Mouse (Mus musculus): ENCODE results near the gene Apon. TPM values are rescaled to one million over a fixed set of nuclear protein-coding genes. Genes with fewer than 3 reads are reported as not detected.
"Not testable (repeated sequence)": the region's sequence is repeated elsewhere in the genome, so short reads cannot be mapped to it uniquely, and the experiment has no call there.

Apon gene
- total RNA-seq, 1 experiment from 2014 or later, result 0.46 TPM

DNA sequence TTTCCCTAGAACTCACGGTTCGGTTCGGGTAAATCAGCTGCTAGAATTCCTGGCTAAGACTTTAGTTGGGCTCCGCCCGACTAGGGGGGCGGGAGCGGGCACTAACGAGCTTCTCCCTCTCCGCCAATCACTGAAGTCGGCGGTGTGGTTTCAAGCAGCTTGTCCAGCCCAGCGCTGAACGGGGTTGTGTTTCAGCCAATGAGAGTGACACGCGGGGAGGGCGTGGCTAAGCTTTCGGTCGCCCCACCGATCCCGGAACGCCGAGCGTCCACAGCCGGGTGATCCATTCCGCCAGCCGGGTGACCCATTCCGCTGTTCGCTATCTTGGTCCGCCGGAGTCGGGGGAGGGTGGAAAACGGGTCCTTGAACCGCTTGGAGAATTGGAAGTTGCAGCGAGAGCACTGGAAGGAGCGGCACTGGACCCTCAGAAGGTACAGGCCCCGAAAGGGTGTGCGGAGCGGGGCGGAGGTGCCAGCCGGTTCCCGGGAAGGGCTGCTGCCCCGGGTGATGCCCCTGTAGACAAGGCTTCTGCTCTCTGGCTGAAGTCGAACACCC is 16.5 kb downstream of the Apon start, which contains the start of gene Stat2:
Stat2 (plus strand) TSS at position 273 of the 555 bp plus-strand sequence.
- ATAC-seq (replicated peaks; ENCODE audit: low read depth, poor library complexity, severe bottlenecking), result peak; percentile 99

GRCm38 (mm10) chr10:128270866-128271265 is 17.0 kb downstream of the Apon start:
- no peak for ATAC-seq (replicated peaks; ENCODE audit: low read depth, poor library complexity, severe bottlenecking)

- ATAC-seq (replicated peaks; ENCODE audit: low read depth, poor library complexity, severe bottlenecking), result no peak
Observed at GRCm38 (mm10) chr10:128271883-128272282, 18.0 kb downstream of the Apon start.

DNA sequence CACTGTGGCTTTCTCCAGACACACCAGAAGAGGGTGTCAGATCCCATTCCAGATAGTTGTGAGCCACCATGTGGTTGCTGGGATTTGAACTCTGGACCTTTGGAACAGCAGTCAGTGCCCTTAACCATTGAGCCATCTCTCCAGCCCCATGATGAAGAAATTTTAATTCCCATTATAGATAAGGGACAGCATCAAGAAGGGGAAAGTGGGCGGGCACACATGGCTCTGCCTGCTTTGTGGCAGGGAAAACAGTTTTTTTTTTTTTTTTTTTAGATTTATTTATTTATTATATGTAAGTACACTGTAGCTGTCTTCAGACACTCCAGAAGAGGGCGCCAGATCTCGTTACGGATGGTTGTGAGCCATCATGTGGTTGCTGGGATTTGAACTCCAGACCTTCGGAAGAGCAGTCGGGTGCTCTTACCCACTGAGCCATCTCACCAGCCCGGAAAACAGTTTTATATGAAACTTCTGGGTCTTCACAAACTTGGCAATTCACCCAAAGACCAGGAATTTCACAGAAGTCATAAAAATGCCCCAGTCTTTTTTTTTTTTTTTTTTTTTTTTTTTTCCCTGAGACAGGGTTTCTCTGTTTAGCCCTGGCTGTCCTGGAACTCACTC is 19.0 kb downstream of the Apon start:
- not testable (repeated sequence) for ATAC-seq (replicated peaks; ENCODE audit: low read depth, poor library complexity, severe bottlenecking)

DNA sequence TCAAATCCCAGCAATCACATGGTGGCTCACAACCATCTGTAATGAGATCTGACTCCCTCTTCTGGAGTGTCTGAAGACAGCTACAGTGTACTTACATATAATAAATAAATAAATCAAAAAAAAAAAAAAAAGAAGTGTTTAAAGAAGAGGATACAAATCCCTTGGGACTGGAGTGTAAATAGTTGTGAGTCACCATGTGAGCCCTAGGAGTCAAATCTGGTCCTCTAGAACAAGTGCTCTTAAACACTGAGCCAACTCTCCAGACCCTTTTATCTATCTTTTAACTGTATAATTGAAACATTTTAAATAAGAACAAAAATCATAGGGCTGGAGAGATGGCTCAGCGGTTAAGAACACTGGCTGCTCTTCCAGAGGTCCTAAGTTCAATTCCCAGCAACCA is 21.5 kb downstream of the Apon start:
- not testable (repeated sequence) for ATAC-seq (replicated peaks; ENCODE audit: low read depth, poor library complexity, severe bottlenecking)

GRCm38 (mm10) chr10:128278158-128278557 is 24.3 kb downstream of the Apon start:
- no peak for ATAC-seq (replicated peaks; ENCODE audit: low read depth, poor library complexity, severe bottlenecking)

DNA sequence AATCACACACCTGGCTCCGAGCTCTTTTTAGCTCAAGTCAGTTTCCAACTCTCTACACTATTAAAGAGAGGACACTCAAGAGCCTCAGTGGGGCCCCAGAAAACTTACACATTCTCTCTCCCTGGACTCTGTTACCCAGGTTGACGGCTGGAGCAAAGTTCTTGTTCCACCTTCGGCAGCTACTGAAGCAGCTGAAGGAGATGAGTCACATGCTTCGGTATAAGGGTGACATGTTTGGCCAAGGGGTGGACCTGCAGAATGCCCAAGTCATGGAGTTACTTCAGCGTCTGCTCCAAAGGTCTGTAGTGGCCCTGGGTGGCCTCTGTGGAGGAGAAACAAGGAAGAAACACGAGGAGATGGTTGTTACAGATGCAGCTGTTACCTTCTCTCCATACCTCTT is 27.0 kb downstream of the Apon start:
- ATAC-seq (replicated peaks; ENCODE audit: low read depth, poor library complexity, severe bottlenecking), result no peak

GRCm38 (mm10) chr10:128281682-128282081 is 27.8 kb downstream of the Apon start:
- ATAC-seq (replicated peaks; ENCODE audit: low read depth, poor library complexity, severe bottlenecking), result no peak

DNA sequence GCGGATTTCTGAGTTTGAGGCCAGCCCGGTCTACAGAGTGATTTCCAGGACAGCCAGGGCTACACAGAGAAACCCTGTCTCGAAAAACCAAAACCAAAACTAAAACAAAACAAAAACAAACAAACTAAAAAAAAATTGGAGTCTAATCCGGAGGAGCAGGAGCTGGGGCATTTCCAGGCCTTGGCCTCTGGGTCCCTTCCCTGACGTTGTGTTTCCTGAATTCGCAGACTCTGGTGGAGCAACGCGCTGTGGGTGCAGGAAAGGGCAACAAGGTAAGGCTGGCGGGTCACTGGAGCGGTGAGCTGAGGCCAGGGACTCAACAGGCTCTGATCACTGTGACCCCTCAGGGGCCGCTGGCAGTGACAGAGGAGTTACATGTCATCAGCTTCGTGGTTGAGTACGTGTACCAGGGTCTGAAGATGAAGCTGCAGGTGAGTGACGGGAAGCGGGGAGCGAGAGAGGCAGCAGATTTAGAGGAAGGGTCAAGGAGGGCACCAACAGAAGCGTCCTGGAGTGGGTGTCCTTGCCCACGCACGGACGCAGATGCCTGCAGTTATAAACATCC is 29.1 kb downstream of the Apon start:
- ATAC-seq (replicated peaks; ENCODE audit: low read depth, poor library complexity, severe bottlenecking), result no peak

DNA sequence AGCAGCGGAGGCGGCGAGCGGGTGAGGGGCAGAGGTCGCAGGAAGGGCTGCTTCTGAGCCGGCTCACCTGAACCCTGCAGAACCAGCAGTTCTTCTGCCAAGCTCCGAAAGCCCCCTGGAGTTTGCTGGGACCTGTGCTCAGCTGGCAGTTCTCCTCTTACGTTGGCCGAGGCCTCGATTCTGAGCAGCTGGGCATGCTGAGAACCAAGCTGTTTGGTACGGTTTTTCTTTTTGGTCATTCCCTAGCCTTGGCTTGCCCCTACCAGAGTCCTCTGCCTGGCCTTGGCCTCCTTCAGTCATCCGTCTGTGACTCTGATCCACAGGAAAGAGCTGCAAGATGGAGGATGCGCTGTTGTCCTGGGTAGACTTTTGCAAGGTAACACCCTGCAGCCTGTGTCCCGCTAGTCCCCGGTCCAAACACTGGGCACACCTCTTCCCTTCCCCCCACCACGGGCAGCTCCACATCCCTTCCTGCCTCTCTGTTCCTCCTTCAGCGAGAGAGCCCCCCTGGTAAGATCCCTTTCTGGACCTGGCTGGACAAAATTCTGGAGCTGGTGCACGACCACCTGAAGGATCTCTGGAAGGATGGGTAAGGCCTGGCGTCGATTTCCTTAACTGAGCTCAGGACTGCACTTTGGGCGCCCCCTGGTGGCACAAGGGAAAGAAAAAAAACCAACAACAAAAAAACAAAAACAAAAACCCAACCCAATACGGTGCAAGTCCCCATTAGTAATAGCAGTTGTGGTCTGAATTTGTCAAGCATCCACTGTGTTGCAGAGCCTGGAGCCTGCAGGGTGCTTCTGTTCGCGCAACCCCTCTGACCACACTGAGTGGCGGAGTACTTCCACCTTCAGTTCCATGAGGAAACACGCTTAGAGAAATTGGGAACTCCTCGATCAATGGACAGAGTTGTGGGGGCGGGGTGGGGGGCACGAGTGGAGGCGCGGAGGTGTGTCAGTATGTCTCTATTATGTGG is 30.0 kb downstream of the Apon start:
- peak; percentile 63; the same call in 1 of the 2 replicates for ATAC-seq (replicated peaks; ENCODE audit: low read depth, poor library complexity, severe bottlenecking)

GRCm38 (mm10) chr10:128290594-128290993 is 36.7 kb downstream of the Apon start:
- not testable (repeated sequence) for ATAC-seq (replicated peaks; ENCODE audit: low read depth, poor library complexity, severe bottlenecking)

GRCm38 (mm10) chr10:128296370-128297090 is 42.6 kb downstream of the Apon start:
- no peak for ATAC-seq (replicated peaks; ENCODE audit: low read depth, poor library complexity, severe bottlenecking)

GRCm38 (mm10) chr10:128297221-128297620 is 43.3 kb downstream of the Apon start:
- no peak for ATAC-seq (replicated peaks; ENCODE audit: low read depth, poor library complexity, severe bottlenecking)

- no peak for ATAC-seq (replicated peaks; ENCODE audit: low read depth, poor library complexity, severe bottlenecking)
Observed at GRCm38 (mm10) chr10:128297622-128298021, 43.7 kb downstream of the Apon start.

GRCm38 (mm10) chr10:128298243-128298642 is 44.3 kb downstream of the Apon start:
- peak; percentile 29; the same call in 1 of the 2 replicates for ATAC-seq (replicated peaks; ENCODE audit: low read depth, poor library complexity, severe bottlenecking)

- no peak for ATAC-seq (replicated peaks; ENCODE audit: low read depth, poor library complexity, severe bottlenecking)
Observed at GRCm38 (mm10) chr10:128298702-128299171, 44.8 kb downstream of the Apon start, which contains the start of gene Il23a. Gene Il23a (minus strand): TSS chr10:128298752.

GRCm38 (mm10) chr10:128302357-128302756 is 48.5 kb downstream of the Apon start:
- ATAC-seq (replicated peaks; ENCODE audit: low read depth, poor library complexity, severe bottlenecking), result no peak

GRCm38 (mm10) chr10:128302785-128303125 is 48.9 kb downstream of the Apon start:
- peak; percentile 5 for ATAC-seq (replicated peaks; ENCODE audit: low read depth, poor library complexity, severe bottlenecking)

DNA sequence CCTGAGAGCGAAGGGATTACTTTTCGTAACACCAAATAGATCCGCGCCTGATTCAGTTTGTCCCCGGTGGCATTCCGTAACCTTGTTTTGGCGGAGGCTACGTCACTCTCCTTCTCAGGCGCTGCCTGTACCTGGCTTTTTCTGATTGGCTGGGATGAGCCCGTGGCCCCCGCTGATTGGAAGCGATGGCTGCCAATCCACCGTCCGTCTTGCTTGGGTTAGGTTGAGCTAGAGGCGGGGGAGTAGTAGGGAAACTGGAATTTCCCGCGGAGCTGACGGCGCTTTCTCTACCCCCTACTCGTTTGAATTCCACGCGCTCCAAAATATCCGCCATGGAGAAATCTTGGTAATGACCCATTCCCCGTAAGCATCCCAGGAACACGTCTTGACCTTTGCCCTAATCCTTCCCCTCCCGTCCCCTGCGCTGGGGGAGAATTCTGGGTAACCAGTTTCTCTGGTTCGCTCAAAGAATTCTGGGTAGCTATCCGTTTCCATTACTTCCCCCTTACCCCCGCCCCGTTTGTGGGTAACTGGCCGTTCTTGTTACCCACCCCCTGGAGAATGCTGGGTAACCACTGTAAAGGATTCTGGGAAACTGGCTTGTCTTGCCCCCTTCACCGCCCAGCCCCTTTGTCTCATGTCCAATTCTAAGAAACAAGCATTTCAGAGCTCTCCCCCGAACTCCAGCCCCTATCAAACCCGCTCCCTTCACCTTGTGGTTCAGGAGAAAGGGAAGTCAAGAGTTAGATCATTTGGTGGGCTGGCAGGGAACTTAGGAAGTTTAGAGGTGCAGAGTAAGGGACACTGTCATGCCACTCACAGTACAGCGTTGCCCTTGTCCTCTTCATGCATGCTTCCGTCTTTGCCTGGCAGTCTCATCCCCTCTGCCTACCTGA is 49.5 kb downstream of the Apon start, which contains the start of gene Pan2:
Pan2 (plus strand) TSS at position 210 of the 896 bp plus-strand sequence.
- peak; percentile 88 for ATAC-seq (replicated peaks; ENCODE audit: low read depth, poor library complexity, severe bottlenecking)
